Mouse (Mus musculus): Measurements from ENCODE around the gene Srsf10.

Srsf10 gene

DNA sequence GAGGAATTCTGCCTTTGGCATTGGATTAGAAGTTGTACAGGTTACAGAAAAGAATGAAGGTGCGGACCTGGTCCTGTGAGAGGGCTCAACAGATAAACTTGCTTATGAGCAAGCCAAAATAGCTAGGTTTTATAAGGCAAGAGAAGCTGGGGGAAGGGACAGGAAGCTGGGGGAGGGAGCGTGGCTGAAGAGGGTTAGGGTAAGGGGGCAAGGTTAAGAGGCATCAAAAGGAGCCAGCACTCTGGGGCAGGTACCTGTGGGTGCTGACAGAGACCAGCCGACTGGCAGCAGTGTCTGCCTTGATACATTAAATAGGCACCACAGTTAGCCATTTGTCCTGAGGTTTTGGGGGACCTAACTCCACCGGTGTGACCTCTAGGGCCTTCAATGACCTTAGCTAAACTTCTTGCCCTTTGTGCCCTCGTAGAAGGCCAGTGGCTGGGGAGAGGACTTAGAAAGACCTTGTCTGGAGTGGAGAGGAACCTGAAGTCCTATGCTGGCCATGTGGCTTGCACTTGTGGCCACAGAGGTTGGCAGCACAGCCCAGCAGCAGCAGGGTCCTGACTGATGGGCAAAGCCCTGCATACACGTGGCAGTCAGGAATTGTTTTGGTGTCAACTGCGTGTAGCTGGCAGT is 28.5 kb downstream of the Srsf10 start:
- DNase-seq (ENCODE audit: low spot score in 2 of 2), result peak in 1 of 2 experiments; percentile 58

DNA sequence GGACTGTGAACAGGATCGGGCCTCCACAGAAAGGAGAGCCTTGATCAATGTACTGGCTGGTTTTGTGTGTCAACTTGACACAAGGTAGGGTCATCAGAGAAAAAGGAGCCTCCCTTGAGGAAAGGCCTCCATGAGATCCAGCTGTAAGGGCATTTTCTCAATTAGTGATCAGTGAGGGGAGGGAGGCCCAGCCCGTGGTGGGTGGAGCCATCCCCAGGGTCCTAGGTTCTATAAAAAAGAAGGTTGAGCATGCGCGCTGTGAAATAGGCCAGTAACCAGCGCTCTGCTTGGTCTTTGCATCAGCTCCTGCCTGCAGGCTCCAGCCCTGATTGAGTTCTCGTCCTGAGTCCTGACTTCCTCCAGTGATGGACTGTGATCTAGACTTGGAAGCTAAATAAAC is 29.0 kb downstream of the Srsf10 start:
- DNase-seq (ENCODE audit: low spot score in 2 of 2), result no peak

DNA sequence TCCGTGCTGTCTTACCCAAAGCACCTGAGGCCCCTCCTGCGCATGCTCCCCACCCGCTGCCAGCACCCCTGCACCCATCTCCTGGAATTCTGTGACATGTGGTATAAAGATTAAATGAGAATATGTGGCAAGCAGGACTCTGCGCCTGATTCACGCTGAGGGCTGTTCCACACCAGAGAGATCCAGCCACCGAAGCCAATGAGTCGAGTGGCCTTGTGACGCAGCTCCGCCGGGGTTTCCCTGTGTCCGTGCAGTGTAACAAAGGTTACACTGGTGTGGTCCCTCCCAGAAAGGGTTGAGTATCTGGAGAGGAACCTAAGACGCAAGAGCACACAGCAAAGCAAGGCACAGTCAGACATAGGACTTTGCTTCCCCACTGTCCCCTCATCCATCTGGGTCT is 30.1 kb downstream of the Srsf10 start:
- DNase-seq (ENCODE audit: low spot score in 2 of 2), result peak in 1 of 2 experiments; percentile 56

- DNase-seq (ENCODE audit: low spot score in 2 of 2), result peak in 1 of 2 experiments; percentile 8
These were observed 30.6 kb downstream of the Srsf10 start for GRCm38 (mm10) chr4:135886184-135886583.

GRCm38 (mm10) chr4:135888448-135889057 is 33.0 kb downstream of the Srsf10 start:
- DNase-seq (ENCODE audit: low spot score in 2 of 2), result peak in 1 of 2 experiments; percentile 54

DNA sequence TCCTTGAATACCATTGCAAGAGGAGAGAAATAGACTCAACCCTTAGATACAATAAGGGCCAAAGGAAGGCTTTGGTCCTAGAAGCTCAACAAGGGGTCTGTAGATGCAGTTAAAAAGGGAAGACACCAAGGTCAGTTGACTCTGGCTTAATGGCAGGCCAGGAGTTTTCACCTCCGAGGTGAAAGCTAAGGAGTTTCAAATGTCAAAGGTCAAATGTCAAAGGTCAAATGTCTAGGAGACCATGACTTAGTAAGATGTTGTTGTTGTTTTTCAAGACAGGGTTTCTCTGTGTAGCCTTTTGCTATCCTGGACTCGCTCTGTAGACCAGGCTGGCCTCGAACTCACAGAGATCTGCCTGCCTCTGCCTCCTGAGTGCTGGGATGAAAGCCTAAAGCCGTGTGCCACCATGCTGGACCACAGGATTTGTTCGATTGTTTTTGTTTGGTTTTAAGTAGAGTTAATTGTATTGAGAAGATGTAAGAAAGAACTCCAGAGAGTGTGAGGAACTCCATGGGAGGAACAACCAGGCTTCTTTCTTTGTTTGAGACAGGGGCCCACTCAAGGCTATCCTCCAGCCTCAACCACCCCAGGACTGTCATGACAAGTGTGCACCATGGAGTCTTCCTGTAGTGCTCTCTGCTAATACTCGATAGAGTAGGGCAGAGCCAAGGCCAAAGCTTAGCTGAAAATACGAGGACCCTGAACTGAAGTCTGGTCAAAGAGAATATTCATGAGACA is 33.8 kb downstream of the Srsf10 start:
- DNase-seq (ENCODE audit: low spot score in 2 of 2), result no peak

GRCm38 (mm10) chr4:135889884-135890283 is 34.3 kb downstream of the Srsf10 start:
- peak; percentile 78 to 88 for DNase-seq (ENCODE audit: low spot score in 2 of 2)

GRCm38 (mm10) chr4:135891539-135891938 is 36.0 kb downstream of the Srsf10 start:
- DNase-seq (ENCODE audit: low spot score in 2 of 2), result no peak

- DNase-seq (ENCODE audit: low spot score in 2 of 2), result no peak
These were observed 37.3 kb downstream of the Srsf10 start for GRCm38 (mm10) chr4:135892884-135893283.

DNA sequence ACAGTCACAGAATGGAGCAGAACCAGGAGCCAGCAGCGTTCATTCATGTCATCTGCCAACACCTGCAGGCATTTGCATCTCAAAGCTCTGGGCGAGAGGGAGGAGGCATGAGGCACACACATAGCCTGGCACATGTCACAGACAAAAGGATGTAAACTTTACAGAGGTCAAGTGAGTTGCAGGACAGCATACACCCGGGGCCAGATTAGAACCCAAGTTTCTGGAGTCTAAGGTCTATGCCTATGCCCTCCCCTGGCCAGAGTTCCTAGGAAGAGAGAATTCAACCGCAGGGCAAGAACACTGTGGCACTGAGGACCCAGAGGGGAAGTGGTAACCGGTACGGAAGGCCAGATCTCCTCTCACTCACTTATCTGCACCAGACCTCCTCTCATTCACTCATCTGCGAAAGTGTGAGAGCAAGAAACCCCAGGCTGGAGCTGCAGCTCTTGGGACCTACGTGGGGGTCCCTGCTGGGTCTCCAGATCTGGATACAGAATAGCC is 39.6 kb downstream of the Srsf10 start, which contains the start of gene Cnr2:
Gene Cnr2 (plus strand): TSS at position 324 of the 501 bp plus-strand sequence.
- DNase-seq (ENCODE audit: low spot score in 2 of 2), result no peak

GRCm38 (mm10) chr4:135896157-135896556 is 40.6 kb downstream of the Srsf10 start:
- DNase-seq (ENCODE audit: low spot score in 2 of 2), result no peak

DNA sequence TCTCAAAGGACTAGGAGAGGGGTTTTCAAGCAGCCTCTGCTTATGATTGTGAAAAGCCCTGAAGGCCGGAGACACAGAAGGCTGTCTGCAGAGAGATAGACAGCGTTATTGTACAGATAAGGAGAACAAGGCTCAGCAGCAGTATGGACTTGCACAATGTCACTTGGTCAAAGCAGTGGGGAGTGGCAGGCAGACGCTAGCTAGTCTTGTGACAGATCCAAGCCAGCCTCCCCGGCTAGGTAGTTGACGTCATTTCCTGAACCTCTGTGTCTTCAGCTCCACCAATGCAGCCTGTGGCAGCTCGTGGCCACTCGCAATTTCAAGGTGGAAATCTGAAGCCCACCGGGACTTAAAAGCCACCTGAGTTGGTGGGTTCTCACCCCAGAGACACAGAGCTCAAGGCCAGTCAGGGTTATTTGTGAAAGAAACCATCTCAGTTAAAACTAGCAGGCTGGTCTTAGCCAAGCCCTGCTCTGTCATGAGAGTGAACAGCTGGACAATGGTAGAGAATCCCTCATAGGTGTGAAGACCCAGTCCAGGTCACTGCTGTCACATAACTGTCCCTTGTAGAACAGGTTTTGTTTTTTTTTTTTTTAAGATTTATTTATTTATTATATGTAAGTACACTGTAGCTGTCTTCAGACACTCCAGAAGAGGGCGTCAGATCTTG is 43.0 kb downstream of the Srsf10 start:
- DNase-seq (ENCODE audit: low spot score in 2 of 2), result peak; percentile 77 to 83

- no peak for DNase-seq (ENCODE audit: low spot score in 2 of 2)
These were observed 43.5 kb downstream of the Srsf10 start for GRCm38 (mm10) chr4:135899050-135899448.

DNA sequence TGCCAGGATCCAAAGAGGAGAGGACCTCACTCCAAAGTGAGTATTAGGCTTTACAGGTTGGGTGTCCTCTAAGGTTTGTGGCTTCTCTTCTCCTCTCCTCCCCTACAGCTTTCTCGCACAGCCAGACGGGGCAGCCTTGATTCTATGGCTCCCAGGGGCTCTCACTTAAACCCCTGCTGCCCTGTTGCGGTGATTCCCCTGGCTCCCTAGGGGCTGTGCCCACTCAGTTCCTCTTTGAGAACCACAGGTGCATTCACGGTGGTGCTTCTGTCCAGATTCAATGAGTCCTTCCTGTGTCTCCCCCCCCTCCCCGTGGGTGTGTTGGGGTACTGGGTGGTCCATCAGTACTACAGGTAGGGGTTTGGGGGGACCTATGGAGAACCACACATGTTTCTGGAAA is 44.5 kb downstream of the Srsf10 start:
- DNase-seq (ENCODE audit: low spot score in 2 of 2), result peak; percentile 72 to 79

DNA sequence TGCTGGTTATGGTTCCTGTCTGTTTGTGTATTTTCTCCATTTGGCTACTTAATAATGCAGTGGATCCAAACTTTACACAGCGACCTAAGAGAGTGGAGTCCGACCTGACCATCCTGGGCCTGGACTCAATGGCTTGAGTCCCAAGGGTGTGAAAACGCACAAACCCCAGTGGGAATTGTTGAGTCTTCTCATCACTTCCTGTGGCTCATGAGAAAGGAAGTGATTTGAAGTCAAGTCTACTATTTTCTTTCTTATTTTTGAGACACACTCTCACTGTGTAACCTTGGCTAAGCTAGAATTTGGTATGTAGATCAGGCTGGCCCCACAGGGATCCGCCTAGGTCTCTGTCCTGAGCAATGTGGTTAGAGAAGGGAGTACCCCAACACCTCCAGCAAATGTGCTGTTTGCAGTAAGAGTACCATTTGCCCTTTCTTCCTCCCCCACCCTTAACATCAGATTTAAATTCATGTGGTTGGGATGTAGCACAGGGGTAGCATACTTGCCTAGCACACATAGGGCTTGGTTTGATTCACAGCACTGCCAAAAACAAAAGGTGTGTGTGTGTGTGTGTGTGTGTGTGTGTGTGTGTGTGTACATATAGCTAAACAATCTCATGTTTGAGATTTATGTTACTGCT is 47.2 kb downstream of the Srsf10 start:
- no peak for DNase-seq (ENCODE audit: low spot score in 2 of 2)

DNA sequence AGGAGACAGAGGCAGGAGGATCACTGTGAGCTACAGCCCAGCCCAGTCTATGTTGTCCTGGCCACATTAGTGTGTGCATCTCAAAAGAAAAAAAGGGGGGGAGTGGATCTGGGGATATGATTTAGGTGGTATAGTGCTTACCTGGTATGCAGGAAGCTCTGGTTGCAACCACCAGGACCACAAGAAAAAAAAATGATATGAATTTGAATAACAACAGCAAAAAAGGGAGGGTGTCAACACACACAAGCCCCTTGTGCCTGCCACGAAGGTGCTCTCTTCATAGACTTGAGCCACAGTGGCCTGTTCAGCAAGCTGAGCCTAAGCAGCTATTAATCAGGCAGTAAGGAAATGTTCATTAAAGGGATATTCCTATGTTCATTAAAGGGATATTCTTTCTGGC is 49.3 kb downstream of the Srsf10 start:
- no peak for DNase-seq (ENCODE audit: low spot score in 2 of 2)

DNA sequence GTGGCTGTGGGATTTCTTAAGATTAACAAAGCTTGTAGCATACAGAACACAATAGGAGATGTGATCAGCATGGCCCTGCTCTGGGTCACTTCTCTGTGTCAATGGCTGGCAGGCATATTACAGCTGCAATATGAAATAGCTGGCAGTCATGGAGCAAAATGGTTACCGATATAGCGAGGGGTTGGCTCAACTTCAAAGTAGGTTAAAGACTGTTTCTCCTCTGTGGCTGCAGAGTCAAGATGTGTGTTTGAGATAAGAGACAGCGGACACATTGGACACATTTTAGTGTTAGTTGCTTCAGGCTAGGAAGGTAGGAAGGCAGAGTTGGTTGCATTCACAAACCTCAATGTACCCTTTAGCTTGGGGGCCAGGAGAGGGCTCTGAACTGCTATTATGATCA is 51.1 kb downstream of the Srsf10 start:
- DNase-seq (ENCODE audit: low spot score in 2 of 2), result no peak

DNA sequence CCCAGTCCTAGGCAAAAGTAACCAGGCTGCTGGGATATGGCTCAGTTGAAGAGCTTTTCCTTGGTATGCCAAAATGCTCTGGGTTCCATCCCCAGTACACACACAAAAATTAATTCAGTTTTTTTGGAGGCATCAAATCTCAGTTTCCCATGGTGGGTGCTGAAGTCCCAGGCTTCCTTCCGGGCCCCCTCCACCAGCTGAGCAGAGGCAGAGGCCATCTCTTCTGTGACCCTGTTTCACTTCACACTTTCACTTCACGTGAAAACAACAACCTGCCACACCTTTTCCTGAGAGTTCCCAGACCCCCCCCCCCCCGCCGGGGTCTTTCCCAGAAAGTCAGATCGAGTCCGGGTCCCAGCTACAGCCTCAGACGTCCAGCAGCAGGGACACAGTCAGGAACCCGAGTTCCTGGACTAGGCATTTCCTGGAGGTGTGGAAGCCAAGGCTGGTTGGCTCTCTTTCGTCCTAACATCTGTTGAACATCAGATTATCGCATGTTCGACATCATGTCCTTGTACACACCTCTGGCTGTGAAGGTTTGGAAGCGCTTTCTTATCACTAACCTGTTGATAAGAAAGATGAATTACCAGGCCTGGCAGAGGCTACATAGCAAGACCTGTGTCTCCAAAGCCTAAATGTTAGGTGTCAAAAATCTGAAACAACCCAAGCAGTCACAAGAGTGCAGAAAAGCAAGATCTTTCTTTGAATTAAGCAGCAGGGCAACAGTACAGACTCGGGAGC is 53.9 kb downstream of the Srsf10 start:
- DNase-seq (ENCODE audit: low spot score in 2 of 2), result no peak

DNA sequence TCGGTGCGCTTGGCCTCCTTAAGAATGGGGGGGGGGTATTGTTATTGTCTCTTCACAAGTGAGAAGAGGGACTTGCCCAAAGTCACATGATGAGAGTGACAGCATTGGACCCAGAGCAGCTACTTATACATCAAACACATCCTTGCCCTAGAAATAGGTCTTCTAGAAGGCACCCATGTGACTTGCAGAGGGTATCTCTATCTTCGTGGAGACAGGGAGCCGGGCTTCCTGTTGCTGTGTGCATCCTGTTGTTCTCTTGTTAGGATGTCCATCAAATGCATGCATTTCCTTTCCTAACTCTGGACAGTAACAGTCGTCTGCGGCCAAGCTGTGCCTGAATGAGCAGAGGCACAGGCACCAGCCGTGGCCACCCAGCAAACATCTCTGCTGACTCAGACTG is 56.0 kb downstream of the Srsf10 start:
- no peak for DNase-seq (ENCODE audit: low spot score in 2 of 2)

DNA sequence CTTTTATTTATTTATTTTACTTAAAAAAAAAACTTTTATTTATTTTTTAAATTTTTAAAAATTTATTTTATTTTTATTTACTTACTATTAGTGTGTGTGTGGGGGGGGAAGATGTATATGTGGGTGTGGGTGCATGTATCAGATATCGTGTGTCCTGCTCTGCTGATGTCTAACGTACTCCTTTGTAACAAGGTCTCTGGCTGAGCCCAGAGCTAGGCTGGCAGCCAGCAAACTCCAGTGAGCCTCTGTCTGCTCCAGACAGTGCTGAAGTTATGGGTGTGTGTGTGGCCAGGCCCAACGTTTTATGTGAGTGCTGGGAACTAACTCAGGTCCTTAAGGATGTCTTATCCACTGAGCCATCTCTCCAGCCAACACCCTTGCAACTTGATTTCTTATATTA is 56.6 kb downstream of the Srsf10 start:
- DNase-seq (ENCODE audit: low spot score in 2 of 2), result no peak

DNA sequence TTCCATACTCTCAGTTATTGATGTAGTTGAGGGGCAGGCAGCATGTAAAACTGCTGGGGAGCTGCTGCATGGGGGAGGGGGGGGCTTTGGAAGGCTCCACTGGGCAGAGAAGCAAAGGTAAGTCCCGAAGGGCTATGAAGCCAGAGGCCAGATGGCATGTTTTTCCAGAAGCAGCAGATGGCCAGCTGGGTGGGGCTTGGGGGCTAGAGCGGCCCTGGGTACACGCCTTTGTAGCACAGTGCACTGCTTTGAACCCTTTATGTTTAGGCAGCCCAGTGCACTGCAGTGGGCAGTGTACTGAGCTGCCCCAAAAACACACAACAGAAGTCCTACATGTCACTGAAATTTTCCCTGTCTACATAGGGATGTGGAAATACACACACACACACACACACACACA is 57.3 kb downstream of the Srsf10 start:
- no peak for DNase-seq (ENCODE audit: low spot score in 2 of 2)
